Mouse (Mus musculus) liver, embryonic 11.5 days (tissue): ENCODE results near the gene Mtrf1. TPM values are rescaled to one million over a fixed set of nuclear protein-coding genes. Genes with fewer than 3 reads are reported as not detected.
"Not testable (repeated sequence)": the region's sequence is repeated elsewhere in the genome, so short reads cannot be mapped to it uniquely, and the experiment has no call there.

ENCODE experiments used
- ATAC-seq: fragments of 200-750 bp; cut with Nextera tagmentation; replicated peaks from 2 replicates; pipeline ENCODE4 v1.8.0; 2017; ENCODE audit warnings: moderate number of reproducible peaks, mild to moderate bottlenecking, moderate TSS enrichment, moderate library complexity; ENCODE audit not compliant: low FRiP score
- DNase-seq: peaks from one replicate; pipeline ENCODE4 v3.0.0-alpha.2; 2017; ENCODE audit warnings: low spot score
- H3K27ac ChIP-seq: fragments of 300-500 bp; sonication (generic); 2 replicates; pipeline ENCODE4 v1.5.1; 2014; ENCODE audit warnings: mild to moderate bottlenecking, low read depth, low read length, control low read depth
- H3K27me3 ChIP-seq: fragments of 300-500 bp; sonication (generic); replicated peaks from 2 replicates; pipeline ENCODE4 v1.6.1; 2014; ENCODE audit warnings: low read length, mixed read lengths; ENCODE audit not compliant: control insufficient read depth, insufficient read depth
- H3K36me3 ChIP-seq: fragments of 300-500 bp; sonication (generic); 2 replicates; pipeline ENCODE4 v1.6.1; 2014; ENCODE audit warnings: mild to moderate bottlenecking, low read length, moderate library complexity, mixed read lengths; ENCODE audit not compliant: control insufficient read depth, insufficient read depth
- H3K4me1 ChIP-seq: fragments of 300-500 bp; sonication (generic); replicated peaks from 2 replicates; pipeline ENCODE4 v1.6.1; 2014; ENCODE audit warnings: low read length, mixed read lengths; ENCODE audit not compliant: control insufficient read depth, insufficient read depth
- H3K4me2 ChIP-seq: fragments of 300-500 bp; sonication (generic); 2 replicates; pipeline ENCODE4 v1.6.1; 2014; ENCODE audit warnings: mild to moderate bottlenecking, control low read depth, moderate library complexity
- H3K4me3 ChIP-seq: fragments of 300-500 bp; sonication (generic); 2 replicates; pipeline ENCODE4 v1.5.1; 2014; ENCODE audit warnings: low read depth, low read length, control low read depth
- H3K9ac ChIP-seq: fragments of 300-500 bp; sonication (generic); 2 replicates; pipeline ENCODE4 v1.6.1; 2014; ENCODE audit warnings: low read depth, low read length, control low read depth
- H3K9me3 ChIP-seq: fragments of 300-500 bp; sonication (generic); 2 replicates; pipeline ENCODE4 v1.6.1; 2016; ENCODE audit warnings: low read length, inconsistent platforms, mixed read lengths; ENCODE audit not compliant: control insufficient read depth
- WGBS: fragments of 180-500 bp; shearing (Covaris S2); extraction: QIAGEN DNeasy Blood & Tissue Kit; methylation state at CpG from one replicate; pipeline ENCODE4 v1.1.7; 2014; 5-methylcytosine and 5-hydroxymethylcytosine counted together
- polyA plus RNA-seq: library from polyadenylated mRNA; unstranded; fragments of >200 nt; fragmentation: Nextera tagmentation; extraction: Ambion mirVana; gene quantifications from 2 replicates; pipeline ENCODE4 v1.2.1, GENCODE M21; 2014

The Mtrf1 gene
- polyA plus RNA-seq, 1 experiment from 2014 or later = 9.1 TPM

DNA sequence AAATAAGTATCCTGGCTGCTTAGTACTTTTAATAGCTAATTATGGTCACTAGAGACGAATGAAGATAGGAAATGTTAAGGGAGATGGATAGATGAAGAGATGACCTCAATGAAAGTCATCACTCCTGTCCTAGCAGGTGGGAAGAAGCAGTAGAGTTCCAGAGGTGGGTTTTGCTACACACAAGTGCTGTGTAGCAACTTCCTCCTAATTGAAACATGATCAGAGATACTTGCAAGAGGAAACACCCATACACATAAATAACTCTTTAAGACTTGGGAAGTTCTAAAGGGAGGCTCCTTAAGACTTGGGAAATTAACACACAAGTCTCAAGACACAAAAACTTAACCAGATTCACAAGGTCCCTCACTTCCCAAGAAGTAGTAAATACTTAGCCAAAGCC is 36.5 kb downstream of the Mtrf1 start:
- no peak overlapping the region for H3K4me2 ChIP-seq
- WGBS = 81% methylated on average over 1 of the region's 1 CpGs
- no peak overlapping the region for H3K9ac ChIP-seq
- peaks cover 3% of the 10 kb centered on the region; the same call in 1 of the 2 replicates for H3K36me3 ChIP-seq
- no peaks in the 10 kb centered on the region for H3K4me1 ChIP-seq
- no peak for DNase-seq
- ATAC-seq = no peak
- no peak overlapping the region for H3K27ac ChIP-seq
- H3K9me3 ChIP-seq = no peaks in the 10 kb centered on the region
- no peaks in the 10 kb centered on the region for H3K27me3 ChIP-seq
- H3K4me3 ChIP-seq = no peak overlapping the region

DNA sequence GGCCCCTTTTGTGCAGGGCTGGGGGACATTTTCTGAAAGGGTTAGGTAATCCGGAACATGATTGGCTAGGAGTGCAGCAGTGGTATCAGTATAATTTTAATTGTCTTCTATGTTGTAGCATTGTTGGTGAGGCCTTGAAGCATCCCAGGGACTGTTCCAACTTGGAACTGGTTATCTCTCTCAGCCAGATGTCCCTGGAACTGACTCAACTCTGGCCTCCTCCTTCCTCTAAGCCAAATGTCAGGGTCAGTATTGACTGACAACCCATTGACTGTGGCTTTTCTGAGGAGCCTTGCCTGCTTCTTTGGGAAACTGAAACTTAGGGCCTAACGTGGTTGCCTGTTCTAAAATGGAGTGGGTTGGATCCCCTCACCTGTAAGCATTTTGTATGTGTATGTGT is 43.1 kb downstream of the Mtrf1 start:
- Histone ChIP-seq H3K4me3 (no peak overlapping the region), H3K9me3 (no peaks in the 10 kb centered on the region), H3K4me1 (no peaks in the 10 kb centered on the region), H3K36me3 (no peaks in the 10 kb centered on the region), H3K9ac (no peak overlapping the region), H3K27me3 (no peaks in the 10 kb centered on the region), H3K4me2 (no peak overlapping the region), H3K27ac (no peak overlapping the region)
- WGBS = 69% methylated on average over 2 of the region's 2 CpGs
- DNase-seq (no peak), ATAC-seq (no peak)

DNA sequence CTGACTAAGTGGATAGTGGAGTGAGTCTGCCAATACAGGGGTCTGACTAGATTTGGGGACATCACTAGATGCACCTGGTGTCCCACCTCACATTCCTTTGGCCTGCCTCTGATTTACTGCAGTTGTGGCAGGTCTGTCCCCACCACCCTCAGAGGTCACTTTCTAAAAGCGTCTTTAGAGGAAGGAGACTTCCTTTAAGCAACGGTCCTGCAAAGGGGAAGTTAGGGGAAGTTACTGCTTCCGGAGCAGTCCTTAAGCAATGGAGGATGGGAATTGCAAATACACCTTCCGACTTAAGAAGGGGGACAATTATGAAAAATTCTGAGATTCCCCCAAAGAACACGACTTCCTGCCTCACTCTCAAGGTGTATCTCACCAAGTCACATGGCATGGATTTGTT is 43.9 kb downstream of the Mtrf1 start:
- DNase-seq = no peak
- ATAC-seq = no peak

DNA sequence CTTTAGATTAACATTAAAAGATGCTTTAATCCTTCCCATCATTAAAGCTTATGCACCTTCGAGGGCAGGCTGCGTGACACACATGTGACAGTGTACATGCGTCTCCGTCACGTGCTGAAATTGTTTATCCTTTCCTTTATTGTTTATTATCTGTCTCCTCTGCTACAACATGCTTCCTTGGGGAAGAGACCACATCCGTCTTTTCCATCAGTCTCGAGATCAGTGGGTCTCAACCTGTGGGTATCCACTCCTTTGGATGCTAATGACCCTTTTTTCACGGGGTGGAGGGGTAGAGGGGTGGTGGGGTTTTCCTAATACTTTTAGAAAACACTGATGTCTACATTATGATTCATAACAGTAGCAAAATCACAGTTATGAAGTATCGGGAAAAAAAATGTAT is 47.0 kb downstream of the Mtrf1 start:
- WGBS = 84% methylated on average over 9 of the region's 9 CpGs
- Histone ChIP-seq H3K27me3 (no peaks in the 10 kb centered on the region), H3K36me3 (no peaks in the 10 kb centered on the region), H3K4me3 (no peak overlapping the region), H3K4me1 (no peaks in the 10 kb centered on the region), H3K9ac (no peak overlapping the region), H3K27ac (no peak overlapping the region), H3K4me2 (no peak overlapping the region), H3K9me3 (no peaks in the 10 kb centered on the region)
- ATAC-seq (no peak), DNase-seq (no peak)

More for the DNA sequence above, 43.9 kb downstream of the Mtrf1 start:
- Histone ChIP-seq H3K36me3 (no peaks in the 10 kb centered on the region), H3K9me3 (no peaks in the 10 kb centered on the region), H3K9ac (no peak overlapping the region), H3K4me3 (no peak overlapping the region), H3K4me1 (no peaks in the 10 kb centered on the region), H3K27me3 (no peaks in the 10 kb centered on the region), H3K27ac (no peak overlapping the region), H3K4me2 (no peak overlapping the region)
- 57% methylated on average over 5 of the region's 5 CpGs for WGBS

DNA sequence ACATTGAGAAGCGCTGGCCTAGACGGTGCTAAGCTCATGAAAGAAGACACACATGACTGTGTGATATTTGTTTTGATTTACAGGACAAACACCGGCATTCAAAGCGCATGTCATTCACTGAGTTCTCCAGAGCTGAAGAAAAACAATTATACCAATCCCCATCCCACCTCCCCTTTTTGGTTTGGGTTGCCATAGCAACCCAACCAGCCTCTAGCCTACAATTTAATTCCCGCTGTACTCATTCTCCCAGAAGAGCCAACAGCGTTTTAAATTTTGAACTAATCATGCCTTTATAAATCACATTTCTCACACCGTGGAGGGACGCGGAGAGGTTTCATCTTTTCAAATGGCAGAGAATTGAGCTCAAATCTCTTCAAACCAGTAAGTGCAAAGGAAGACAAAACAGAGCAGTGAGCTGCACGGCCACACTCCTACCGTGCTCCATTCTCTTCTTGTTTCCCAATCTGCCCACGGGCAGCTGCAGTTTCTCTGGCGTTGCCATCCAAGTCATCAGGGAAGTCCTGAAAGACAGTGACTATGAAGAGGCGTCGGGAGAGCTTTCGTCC is 47.6 kb downstream of the Mtrf1 start:
- no peak for DNase-seq
- no peaks in the 10 kb centered on the region for H3K36me3 ChIP-seq

DNA sequence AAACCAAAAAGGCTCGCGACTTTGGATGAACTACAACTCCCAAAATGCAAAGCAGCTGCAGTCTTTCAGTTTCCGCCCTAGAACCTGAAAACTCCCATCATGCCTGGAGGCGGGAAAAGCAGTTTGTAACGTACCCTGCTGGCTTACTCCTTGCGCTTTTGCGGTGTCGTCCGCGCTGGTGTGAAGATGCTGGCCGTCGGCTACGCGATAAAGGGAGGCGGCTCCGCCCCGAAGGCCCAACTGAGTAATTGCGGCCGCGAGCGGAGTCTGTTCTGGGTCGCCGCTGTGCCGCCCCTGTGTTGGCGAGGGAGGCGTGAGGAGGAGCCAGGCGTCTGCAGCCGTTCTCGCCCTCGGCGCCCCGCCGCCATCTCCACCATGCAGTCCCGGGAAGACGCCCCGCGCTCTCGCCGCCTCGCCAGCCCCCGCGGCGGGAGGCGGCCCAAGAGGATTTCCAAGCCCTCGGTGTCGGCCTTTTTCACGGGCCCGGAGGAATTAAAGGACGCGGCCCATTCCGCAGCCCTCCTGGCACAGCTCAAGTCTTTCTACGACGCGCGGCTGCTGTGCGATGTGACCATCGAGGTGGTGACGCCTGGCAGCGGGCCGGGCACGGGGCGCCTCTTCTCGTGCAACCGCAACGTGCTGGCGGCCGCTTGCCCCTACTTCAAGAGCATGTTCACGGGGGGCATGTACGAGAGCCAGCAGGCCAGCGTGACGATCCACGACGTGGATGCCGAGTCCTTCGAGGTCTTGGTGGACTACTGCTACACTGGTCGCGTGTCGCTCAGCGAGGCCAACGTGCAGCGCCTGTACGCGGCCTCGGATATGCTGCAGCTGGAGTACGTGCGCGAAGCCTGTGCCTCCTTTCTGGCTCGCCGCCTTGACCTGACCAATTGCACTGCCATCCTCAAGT is 54.4 kb downstream of the Mtrf1 start, which contains the start of gene Kbtbd6:
TSS of gene Kbtbd6 (plus strand) at position 155 of the 910 bp plus-strand sequence.
- H3K36me3 ChIP-seq, H3K9me3 ChIP-seq, H3K4me1 ChIP-seq, H3K27me3 ChIP-seq: not testable (repeated sequence)
- peak; percentile 85 for DNase-seq
- H3K27ac ChIP-seq = peak within 1 kb of the TSS; percentile 83
- peak within 1 kb of the TSS; percentile 66 for H3K9ac ChIP-seq
- ATAC-seq = peak; percentile 92
- peak within 1 kb of the TSS; percentile 72 for H3K4me2 ChIP-seq
- peak within 1 kb of the TSS; percentile 52 for H3K4me3 ChIP-seq
- 12% methylated on average over 37 of the region's 89 CpGs for WGBS

More for the DNA sequence above, 47.6 kb downstream of the Mtrf1 start:
- Histone ChIP-seq H3K27ac (no peak overlapping the region), H3K4me1 (no peaks in the 10 kb centered on the region), H3K9ac (no peak overlapping the region), H3K4me2 (no peak overlapping the region), H3K9me3 (no peaks in the 10 kb centered on the region), H3K4me3 (no peak overlapping the region), H3K27me3 (no peaks in the 10 kb centered on the region)
- ATAC-seq = no peak
- 73% methylated on average over 16 of the region's 16 CpGs for WGBS

DNA sequence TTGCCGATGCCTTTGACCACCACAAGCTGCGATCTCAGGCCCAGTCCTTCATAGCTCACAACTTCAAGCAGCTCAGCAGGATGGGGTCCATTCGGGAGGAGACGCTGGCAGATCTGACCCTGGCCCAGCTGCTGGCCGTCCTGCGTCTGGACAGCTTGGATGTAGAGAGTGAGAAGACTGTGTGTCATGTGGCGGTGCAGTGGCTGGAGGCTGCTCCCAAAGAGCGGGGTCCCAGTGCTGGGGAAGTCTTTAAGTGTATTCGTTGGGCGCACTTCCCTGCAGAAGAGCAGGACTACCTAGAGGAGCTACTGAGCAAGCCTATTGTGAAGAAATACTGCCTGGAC is 55.0 kb downstream of the Mtrf1 start:
- not testable (repeated sequence) for H3K9ac ChIP-seq, H3K4me2 ChIP-seq, H3K4me1 ChIP-seq, H3K27me3 ChIP-seq, H3K36me3 ChIP-seq, DNase-seq, H3K9me3 ChIP-seq, H3K4me3 ChIP-seq, H3K27ac ChIP-seq, ATAC-seq
- WGBS = 90% methylated on average over 5 of the region's 10 CpGs

DNA sequence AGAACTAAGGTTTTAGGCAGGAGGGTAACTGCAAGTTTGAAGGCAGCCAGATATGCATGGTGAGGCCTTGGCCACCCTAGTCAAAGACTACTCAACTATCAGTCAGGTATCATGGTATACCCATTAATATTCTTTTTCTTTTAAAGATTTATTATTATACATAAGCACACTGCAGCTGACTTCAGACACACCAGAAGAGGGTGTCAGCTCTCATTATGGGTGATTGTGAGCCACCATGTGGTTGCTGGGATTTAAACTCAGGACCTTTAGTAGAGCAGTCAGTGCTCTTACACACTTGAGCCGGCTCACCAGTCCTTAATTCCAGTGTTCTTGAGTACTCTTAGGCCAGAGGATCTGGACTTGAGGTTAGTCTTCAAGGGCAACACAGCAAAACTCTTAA is 62.8 kb downstream of the Mtrf1 start:
- H3K27ac ChIP-seq = no peak overlapping the region
- no peaks in the 10 kb centered on the region for H3K27me3 ChIP-seq
- 92% methylated on average over 1 of the region's 1 CpGs for WGBS
- no peaks in the 10 kb centered on the region for H3K4me1 ChIP-seq
- peaks cover 11% of the 10 kb centered on the region; the same call in 1 of the 2 replicates for H3K36me3 ChIP-seq
- no peak overlapping the region for H3K9ac ChIP-seq
- H3K4me3 ChIP-seq = no peak overlapping the region
- no peak for ATAC-seq
- no peak overlapping the region for H3K4me2 ChIP-seq
- no peak for DNase-seq
- H3K9me3 ChIP-seq = no peaks in the 10 kb centered on the region

DNA sequence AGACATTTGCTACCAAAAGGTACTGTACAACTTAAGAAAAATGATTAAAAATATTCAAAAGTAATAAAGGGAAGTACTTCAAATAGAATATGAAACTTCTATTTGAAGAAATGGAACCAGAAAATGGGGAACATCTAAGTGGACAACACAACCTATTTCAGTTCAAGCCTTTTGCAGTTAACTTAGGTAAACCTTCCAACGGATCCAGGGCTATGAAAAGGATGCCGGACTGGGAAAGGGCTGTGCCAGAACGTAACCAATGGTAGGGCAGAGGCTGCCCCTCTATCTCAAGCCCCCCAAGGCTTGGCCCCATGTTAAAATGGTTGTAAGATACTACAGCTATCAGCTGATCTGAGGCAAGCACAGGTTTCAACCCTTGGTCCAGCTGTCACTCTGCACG is 63.4 kb downstream of the Mtrf1 start:
- 95% methylated on average over 4 of the region's 4 CpGs for WGBS
- Histone ChIP-seq H3K4me3 (no peak overlapping the region), H3K9ac (no peak overlapping the region), H3K4me2 (no peak overlapping the region), H3K9me3 (no peaks in the 10 kb centered on the region), H3K27ac (no peak overlapping the region), H3K27me3 (no peaks in the 10 kb centered on the region), H3K4me1 (no peaks in the 10 kb centered on the region), H3K36me3 (peaks cover 14% of the 10 kb centered on the region; the same call in 1 of the 2 replicates)
- ATAC-seq (no peak), DNase-seq (no peak)
